Mouse (Mus musculus) kidney, postnatal 10 days (tissue): ENCODE results near the gene Plekhh2.

ENCODE experiments used
- DNase-seq: peaks from one replicate; pipeline ENCODE4 v3.0.0; 2021; ENCODE audit warnings: mixed read lengths

The Plekhh2 gene

GRCm38 (mm10) chr17:84611971-84612370 lies 100.3 kb downstream of the Plekhh2 start:
- no peak for DNase-seq

- DNase-seq: no peak
These were observed 104.1 kb downstream of the Plekhh2 start for GRCm38 (mm10) chr17:84615811-84616210.

- DNase-seq: no peak
These were observed 104.9 kb downstream of the Plekhh2 start for GRCm38 (mm10) chr17:84616526-84617074.

- no peak for DNase-seq
These were observed 106.3 kb downstream of the Plekhh2 start for GRCm38 (mm10) chr17:84617953-84618352.

GRCm38 (mm10) chr17:84619112-84619511 lies 107.4 kb downstream of the Plekhh2 start:
- DNase-seq: no peak

GRCm38 (mm10) chr17:84620076-84620475 lies 108.4 kb downstream of the Plekhh2 start:
- no peak for DNase-seq

- no peak for DNase-seq
These were observed 108.9 kb downstream of the Plekhh2 start for GRCm38 (mm10) chr17:84620610-84621009.

GRCm38 (mm10) chr17:84621209-84621608 lies 109.5 kb downstream of the Plekhh2 start:
- DNase-seq: no peak

GRCm38 (mm10) chr17:84622028-84622427 lies 110.3 kb downstream of the Plekhh2 start:
- DNase-seq: no peak

- DNase-seq: no peak
These were observed 111.2 kb downstream of the Plekhh2 start for GRCm38 (mm10) chr17:84622873-84623272.

GRCm38 (mm10) chr17:84626276-84626856 lies 114.7 kb downstream of the Plekhh2 start, which contains the start of gene Dync2li1:
Gene Dync2li1 (plus strand): TSS chr17:84626496.
- DNase-seq: peak; percentile 96

GRCm38 (mm10) chr17:84626857-84627305 lies 115.2 kb downstream of the Plekhh2 start:
- peak; percentile 46 for DNase-seq

- no peak for DNase-seq
These were observed 116.0 kb downstream of the Plekhh2 start for GRCm38 (mm10) chr17:84627721-84628120.

- no peak for DNase-seq
These were observed 116.9 kb downstream of the Plekhh2 start for GRCm38 (mm10) chr17:84628611-84629010.

GRCm38 (mm10) chr17:84631836-84632235 lies 120.1 kb downstream of the Plekhh2 start:
- DNase-seq: no peak

GRCm38 (mm10) chr17:84633443-84633842 lies 121.7 kb downstream of the Plekhh2 start:
- no peak for DNase-seq

GRCm38 (mm10) chr17:84636328-84636727 lies 124.6 kb downstream of the Plekhh2 start:
- DNase-seq: peak; percentile 6

GRCm38 (mm10) chr17:84637971-84638370 lies 126.3 kb downstream of the Plekhh2 start:
- peak; percentile 1 for DNase-seq

- DNase-seq: peak; percentile 28
These were observed 128.2 kb downstream of the Plekhh2 start for GRCm38 (mm10) chr17:84639796-84640378.

GRCm38 (mm10) chr17:84641893-84642292 lies 130.2 kb downstream of the Plekhh2 start:
- peak; percentile 82 for DNase-seq

- DNase-seq: peak; percentile 6
These were observed 130.6 kb downstream of the Plekhh2 start for GRCm38 (mm10) chr17:84642324-84642723.

- DNase-seq: peak; percentile 23
These were observed 132.8 kb downstream of the Plekhh2 start for GRCm38 (mm10) chr17:84644292-84645050.

- DNase-seq: peak; percentile 5
These were observed 133.4 kb downstream of the Plekhh2 start for GRCm38 (mm10) chr17:84645119-84645518.
